Mouse (Mus musculus): ENCODE measurements around the gene 2810408A11Rik.
A peak's percentile ranks its signal among the peaks of the same experiment; 100 is the strongest.

Gene 2810408A11Rik

GRCm38 (mm10) chr11:69912716-69913530, 12.1 kb upstream of the 2810408A11Rik start:
- DNase-seq (ENCODE audit: low read depth, low spot score), result no peak

DNA sequence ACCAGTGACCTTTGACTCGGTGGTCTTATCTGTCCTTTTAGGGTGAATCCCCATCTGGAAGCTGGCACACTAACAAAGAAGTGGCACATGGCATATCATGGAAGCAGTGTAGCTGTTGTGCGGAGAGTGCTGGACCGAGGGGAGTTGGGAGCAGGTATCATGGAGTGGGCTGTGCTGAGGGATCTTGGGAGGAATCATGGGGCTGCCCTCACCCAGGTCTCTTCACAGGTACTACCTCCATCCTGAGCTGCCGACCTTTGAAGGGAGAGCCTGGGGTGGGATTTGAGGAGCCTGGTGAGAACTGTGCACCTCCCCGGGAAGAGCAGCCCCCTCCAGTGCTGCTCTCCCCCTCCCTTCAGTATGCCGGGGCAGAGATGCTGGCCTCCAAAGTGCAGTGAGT, 10.9 kb upstream of the 2810408A11Rik start:
- DNase-seq (ENCODE audit: low read depth, low spot score), result no peak

- no peak for DNase-seq (ENCODE audit: low read depth, low spot score)
These were observed 10.2 kb upstream of the 2810408A11Rik start for GRCm38 (mm10) chr11:69910781-69911560.

DNA sequence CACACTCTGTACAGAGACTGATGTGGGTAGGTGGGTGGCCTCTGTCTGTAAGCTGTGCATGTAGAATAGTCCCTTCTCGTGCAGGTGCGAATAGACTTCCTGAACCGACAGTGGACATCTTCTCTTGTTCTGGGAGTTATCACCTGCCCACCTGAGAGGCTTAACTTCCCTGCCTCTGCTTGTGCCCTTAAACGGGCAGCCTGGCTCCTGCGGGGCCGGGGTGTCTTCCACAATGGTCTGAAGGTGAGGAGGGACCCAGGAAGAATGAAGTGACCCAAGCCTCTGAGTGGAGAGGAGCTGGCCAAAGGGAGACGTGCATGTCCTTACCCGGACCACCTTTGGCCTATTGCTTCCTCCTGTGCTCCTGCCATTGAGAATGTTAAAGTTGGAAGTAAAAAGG, 9.4 kb upstream of the 2810408A11Rik start:
- no peak for DNase-seq (ENCODE audit: low read depth, low spot score)

DNA sequence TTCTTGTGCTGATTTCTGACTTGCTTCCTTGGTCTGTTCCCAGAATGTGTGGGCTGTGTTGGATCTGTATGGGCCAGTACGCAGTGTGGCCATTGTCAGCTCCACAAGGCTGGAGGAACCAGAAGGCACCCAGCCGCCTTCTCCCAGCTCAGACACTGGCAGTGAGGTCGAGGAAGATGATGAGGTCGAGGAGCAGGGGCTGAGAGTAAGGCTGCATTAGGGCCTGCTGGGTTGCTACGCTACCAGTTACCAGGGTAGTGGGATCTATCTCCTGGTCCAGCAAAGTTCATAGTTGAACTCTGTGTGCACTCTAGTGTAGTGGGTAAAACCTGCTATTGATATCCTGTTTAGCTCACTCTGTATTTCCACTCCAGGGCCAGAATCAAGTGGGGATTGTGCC, 8.4 kb upstream of the 2810408A11Rik start:
- no peak for DNase-seq (ENCODE audit: low read depth, low spot score)

DNA sequence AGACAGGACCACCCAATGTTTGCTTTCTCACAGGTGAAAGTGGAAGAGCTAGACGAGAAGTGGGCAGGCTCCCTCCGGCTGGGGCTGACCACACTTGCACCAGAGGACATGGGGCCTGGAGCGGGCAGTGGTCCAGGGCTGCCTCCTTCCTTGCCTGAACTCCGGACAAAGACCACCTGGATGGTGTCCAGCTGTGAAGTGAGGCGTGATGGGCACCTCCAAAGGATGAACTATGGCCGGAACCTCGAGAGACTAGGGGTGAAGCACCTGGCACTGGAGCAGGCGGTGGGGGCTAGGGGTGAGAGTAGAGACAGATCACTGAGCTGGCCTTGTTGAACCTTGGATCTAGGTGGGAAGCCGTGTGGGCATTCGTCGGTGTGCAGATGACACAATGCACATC, 7.9 kb upstream of the 2810408A11Rik start:
- DNase-seq (ENCODE audit: low read depth, low spot score), result no peak

DNA sequence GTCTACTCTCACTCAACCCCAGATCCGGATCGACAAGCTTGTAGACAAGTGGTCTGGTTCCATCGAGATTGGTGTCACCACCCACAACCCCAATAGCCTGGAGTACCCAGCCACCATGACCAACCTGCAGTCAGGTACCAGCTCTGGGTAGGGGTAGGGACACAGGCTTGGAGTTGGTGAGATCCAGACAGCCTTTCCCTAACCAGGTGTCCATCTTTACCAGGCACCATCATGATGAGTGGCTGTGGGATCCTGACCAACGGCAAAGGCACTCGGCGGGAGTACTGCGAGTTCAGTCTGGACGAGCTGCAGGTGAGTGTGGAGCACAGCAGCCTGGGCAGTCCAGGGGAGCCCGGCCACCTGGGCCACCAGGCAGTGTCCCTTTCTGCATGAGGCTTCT, 3.5 kb upstream of the 2810408A11Rik start:
- DNase-seq (ENCODE audit: low read depth, low spot score), result no peak

- no peak for DNase-seq (ENCODE audit: low read depth, low spot score)
These were observed 2.2 kb upstream of the 2810408A11Rik start for GRCm38 (mm10) chr11:69902972-69903371.

DNA sequence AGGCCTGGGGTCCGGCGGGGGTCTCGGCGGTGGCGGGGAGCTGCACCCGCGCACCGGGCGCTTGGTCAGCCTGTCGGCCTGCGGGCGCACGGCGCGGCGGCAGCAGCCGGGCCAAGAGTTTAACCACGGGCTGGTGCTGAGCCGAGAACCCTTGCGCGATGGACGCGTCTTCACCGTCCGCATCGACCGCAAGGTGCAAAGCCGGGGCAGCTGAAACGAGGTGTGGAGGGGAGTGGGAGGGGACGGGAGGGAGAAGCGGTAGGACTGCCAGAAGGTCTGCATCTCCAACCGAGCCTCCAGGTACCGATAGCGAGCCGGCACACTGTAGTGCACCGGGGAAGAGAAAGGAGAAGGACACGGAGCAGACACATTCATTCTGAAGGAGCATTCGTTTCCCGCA, 1.2 kb upstream of the 2810408A11Rik start:
- DNase-seq (ENCODE audit: low read depth, low spot score), result no peak

- peak; percentile 91 for DNase-seq (ENCODE audit: low read depth, low spot score)
These were observed 639 bp upstream of the 2810408A11Rik start for GRCm38 (mm10) chr11:69901406-69901846.

DNA sequence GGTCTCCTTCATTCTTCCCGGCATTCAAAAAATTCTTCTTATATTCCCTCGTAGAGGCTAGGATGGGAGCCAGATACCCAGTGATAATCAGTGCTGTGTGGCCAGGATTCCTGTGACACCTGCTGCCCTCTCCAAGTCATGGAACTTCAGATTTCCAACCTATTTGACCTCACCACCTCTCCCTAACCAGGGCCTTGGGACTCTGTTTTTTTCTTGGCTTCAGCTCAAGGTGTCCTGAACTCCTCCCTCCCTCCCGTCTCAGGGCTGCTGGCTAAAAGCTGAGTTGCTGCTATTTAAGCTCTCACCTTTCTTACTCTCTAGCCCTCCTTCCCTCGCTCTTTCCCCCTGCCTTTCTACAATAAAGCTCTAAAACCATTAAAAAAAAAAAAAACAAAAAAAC, 917 bp downstream of the 2810408A11Rik start:
- no peak for DNase-seq (ENCODE audit: low read depth, low spot score)

DNA sequence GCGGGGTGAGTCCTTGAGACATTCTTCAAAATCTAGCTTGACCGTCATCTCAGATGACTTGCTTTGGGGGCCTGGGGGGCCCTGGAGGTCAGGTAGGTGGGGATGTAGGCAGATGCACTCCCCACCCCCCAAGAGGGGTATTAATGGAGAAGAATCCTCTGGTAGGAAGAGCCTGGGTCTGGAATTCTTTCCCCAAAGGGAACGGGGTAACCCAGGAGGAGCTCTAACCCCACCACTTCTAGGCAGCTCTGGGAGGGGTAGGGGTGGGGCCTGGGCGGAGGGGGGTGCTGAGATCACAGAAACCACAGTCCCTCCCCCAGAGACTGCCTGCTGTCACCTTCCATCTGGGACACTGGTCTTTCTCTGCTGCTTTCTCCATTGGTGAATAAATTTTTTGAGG, 5.5 kb downstream of the 2810408A11Rik start, which contains the start of gene Acap1:
Gene Acap1, minus strand, starts transcription at position 249 of the 400 bp plus-strand sequence.
- DNase-seq (ENCODE audit: low read depth, low spot score), result no peak

- no peak for DNase-seq (ENCODE audit: low read depth, low spot score)
These were observed 6.1 kb downstream of the 2810408A11Rik start for GRCm38 (mm10) chr11:69894671-69895070.

DNA sequence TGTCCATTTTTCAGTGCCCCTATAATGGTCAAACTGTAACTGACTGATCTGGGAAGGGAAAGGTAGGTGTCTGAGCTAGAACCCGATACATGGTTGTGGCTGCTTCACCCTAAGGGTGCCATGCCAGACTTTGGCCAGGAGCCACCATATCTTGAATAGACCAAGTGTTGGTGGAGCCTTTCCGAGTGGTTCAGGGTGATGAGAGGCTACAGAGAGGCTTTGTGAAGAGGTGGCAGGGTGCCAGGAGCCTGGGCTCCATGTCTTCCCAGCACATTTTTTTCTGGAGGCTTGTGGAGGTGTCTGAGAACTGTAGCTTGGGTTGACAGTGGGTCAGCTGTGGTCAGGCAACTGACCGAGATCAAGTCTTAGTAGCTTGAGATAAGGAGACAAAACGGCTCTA, 9.3 kb downstream of the 2810408A11Rik start:
- DNase-seq (ENCODE audit: low read depth, low spot score), result no peak

DNA sequence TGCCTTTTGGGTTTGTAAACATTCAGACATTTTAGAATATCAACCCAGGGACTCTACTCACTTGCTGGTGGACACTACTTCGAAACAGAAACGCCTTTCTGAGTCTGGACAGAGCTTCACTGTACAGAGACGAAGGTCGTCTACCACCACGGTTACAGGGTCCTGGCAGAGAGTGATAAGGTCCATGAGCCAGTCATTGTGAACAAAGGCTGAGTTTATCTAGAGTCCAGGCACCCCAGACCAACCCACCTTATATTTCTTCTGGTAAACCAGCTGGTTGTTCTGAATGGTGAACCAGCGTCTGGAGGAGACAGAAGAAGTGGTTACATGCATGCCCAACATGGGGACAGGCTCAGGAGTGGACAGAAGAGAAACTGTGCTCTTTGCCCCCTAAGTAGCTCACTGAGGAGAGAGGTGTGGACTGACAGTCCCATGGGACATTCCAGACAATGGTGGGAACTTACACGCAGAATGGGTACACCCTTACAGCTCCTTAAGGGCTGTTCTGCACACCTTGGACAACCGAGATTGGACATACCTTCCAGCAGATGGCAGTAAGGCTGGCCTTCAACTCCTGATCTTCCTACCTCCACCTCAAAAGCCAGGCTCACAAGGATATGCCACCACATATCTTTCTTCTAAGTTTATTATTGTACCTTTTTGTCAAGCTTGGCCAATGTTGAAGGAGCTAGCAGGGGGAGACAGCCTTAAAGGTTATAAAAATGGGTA, 13.7 kb downstream of the 2810408A11Rik start:
- no peak for DNase-seq (ENCODE audit: low read depth, low spot score)

GRCm38 (mm10) chr11:69884663-69885062, 16.1 kb downstream of the 2810408A11Rik start:
- DNase-seq (ENCODE audit: low read depth, low spot score), result no peak

DNA sequence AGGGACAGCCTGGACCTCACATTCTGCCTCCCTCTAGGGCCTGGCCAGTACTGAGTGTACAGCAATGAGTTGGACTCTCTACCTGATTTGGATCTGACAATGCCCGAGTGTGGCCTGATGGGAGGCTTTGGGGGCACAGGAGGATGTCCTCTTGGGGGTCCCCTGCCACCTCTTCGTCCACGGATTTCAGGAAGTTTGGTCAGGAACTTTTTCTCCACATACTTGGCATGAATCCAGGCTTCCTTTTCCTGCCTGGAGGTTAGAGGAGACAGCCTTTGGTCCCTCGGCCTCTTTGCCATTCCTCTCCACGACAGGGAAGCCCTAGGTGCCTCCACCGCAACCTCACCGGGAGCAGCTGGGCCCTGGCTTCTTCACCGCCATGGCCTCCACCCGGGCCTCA, 16.5 kb downstream of the 2810408A11Rik start:
- no peak for DNase-seq (ENCODE audit: low read depth, low spot score)

DNA sequence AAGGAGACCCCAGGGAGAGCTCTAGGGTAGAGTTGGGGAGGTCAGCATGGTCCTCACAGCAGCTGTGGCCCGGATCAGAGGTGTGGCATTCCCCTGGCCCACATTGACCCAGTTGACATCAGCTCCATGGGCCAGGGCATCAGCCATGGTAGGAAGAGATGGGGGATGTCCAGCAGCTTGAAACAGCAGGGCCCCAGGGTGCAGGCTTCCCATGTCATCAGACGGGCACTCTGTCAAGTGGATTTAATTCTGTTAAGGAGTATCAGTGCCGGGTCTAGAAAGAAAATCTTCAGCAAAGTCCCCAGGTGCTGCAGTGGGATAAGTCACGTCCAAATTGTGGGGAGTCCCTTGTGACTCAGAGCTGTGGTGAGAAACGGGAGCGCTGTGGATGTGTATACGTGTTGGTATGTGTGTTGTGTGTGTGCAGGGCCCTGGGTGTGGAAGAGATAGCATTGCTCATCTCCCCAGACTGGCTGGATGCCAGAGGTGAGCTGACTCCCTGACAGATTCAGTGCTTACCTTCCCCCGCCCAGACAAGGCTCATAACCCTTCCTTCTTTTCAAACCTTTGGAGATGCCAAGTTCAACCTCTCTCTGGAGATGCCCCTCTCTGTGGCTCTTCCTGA, 17.1 kb downstream of the 2810408A11Rik start:
- DNase-seq (ENCODE audit: low read depth, low spot score), result no peak

GRCm38 (mm10) chr11:69883066-69883465, 17.7 kb downstream of the 2810408A11Rik start:
- DNase-seq (ENCODE audit: low read depth, low spot score), result no peak

DNA sequence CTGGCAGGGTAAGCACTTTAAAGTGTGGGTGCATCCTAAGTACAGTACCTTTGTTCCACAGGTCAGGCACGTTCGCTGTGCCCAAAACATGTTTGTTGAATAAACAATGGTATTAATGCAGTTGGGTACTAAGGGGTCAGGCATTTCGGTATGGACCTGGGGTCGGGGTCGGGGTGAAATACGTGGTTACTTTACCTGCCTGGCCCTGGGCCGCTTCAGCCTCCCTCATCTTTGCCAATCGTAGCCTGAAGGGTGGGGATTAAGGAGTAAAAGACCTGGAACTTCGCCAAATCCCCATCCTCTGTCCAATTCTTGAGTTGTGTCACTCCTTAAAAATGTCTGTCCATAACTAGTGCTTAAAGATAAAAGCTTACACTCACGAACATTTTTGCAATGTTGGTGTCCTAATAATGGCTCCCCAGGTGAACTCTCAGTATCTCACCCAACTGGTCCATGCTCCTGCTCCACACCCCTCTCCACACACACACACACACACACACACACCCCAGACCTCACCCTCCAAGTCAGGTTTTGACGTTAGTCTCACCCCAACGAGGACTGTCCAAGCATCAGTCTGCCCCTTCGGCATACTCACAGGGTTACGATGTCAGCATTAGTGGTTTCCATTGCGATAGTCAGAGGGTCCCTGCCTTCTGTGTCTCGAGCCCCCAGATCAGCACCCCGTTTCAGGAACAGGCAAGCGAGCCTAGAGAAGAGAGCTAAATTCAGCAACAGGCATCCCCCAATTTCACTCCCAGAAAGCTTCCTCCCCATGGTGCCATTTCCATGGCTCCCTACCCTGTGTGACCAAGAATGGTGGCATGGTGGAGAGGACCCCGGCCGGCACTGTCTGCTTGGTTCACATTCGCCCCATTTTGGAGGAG, 18.8 kb downstream of the 2810408A11Rik start:
- no peak for DNase-seq (ENCODE audit: low read depth, low spot score)
